Mouse (Mus musculus) limb, embryonic 15.5 days (tissue): ENCODE data around the gene Usp7. TPM values are rescaled to one million over a fixed set of nuclear protein-coding genes. Genes with fewer than 3 reads are reported as not detected.

ENCODE experiments used
- ATAC-seq: fragments of 200-750 bp; cut with Nextera tagmentation; 2 replicates; pipeline ENCODE4 v1.8.0; 2017; ENCODE audit warnings: low read depth, moderate TSS enrichment; ENCODE audit not compliant: insufficient number of reproducible peaks, low FRiP score, low TSS enrichment
- H3K27ac ChIP-seq: fragments of 300-500 bp; sonication (generic); 2 replicates; pipeline ENCODE4 v1.5.1; 2015; ENCODE audit warnings: moderate library complexity, mild to moderate bottlenecking, inconsistent platforms
- H3K27me3 ChIP-seq: fragments of 300-500 bp; sonication (generic); 2 replicates; pipeline ENCODE4 v1.6.1; 2015; ENCODE audit warnings: inconsistent platforms
- H3K36me3 ChIP-seq: fragments of 300-500 bp; sonication (generic); 2 replicates; pipeline ENCODE4 v1.6.1; 2015; ENCODE audit warnings: inconsistent platforms
- H3K4me1 ChIP-seq: fragments of 300-500 bp; sonication (generic); 2 replicates; pipeline ENCODE4 v1.6.1; 2015; ENCODE audit warnings: inconsistent platforms
- H3K4me2 ChIP-seq: fragments of 300-500 bp; sonication (generic); 2 replicates; pipeline ENCODE4 v1.6.1; 2015; ENCODE audit warnings: mild to moderate bottlenecking, inconsistent platforms
- H3K4me3 ChIP-seq: fragments of 300-500 bp; sonication (generic); 2 replicates; pipeline ENCODE4 v1.5.1; 2015; ENCODE audit warnings: mild to moderate bottlenecking, inconsistent platforms
- H3K9ac ChIP-seq: fragments of 300-500 bp; sonication (generic); 2 replicates; pipeline ENCODE4 v1.6.1; 2015; ENCODE audit warnings: inconsistent platforms
- H3K9me3 ChIP-seq: fragments of 300-500 bp; sonication (generic); 2 replicates; pipeline ENCODE4 v1.6.1; 2016; ENCODE audit warnings: inconsistent platforms
- WGBS: fragments of 180-500 bp; shearing (Covaris S2); methylation state at CpG from one replicate; pipeline ENCODE4 v1.1.7; 2015; 5-methylcytosine and 5-hydroxymethylcytosine counted together
- polyA plus RNA-seq: library from polyadenylated mRNA; unstranded; fragments of >200 nt; fragmentation: Nextera tagmentation; extraction: Ambion mirVana; gene quantifications from 2 replicates; pipeline ENCODE4 v1.2.1, GENCODE M21; 2015

Usp7 gene
- polyA plus RNA-seq, 1 experiment from 2014 or later: 28.9 TPM

DNA sequence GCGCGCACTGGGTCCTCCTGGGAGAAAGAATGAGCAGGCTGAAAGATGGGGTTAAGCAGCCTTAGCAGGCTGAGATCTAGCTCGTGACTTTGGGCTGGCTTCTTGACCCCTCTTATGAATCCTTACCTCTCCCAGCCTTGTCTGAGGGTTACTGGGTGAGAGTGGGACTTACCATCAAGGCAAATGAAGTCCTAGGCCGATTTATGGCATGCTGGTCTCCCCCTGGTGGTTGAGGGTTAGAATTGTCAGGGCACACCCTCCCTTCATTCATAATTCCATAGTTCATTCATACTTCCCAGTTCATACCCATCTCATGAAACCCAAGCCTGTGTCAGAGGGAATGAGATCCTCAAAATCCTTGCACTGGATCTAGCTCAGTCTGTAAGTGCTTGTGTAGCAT, 115.3 kb downstream of the Usp7 start:
- Histone ChIP-seq H3K27me3 (0 out of 2 replicates have a peak, but pooled peaks cover 3% of the 10 kb centered on the region), H3K36me3 (no peaks in the 10 kb centered on the region), H3K9me3 (no peaks in the 10 kb centered on the region), H3K4me1 (0 out of 2 replicates have a peak, but pooled peaks cover 6% of the 10 kb centered on the region), H3K9ac (no peak overlapping the region), H3K27ac (no peak overlapping the region), H3K4me2 (no peak overlapping the region), H3K4me3 (no peak overlapping the region)
- 54% methylated on average over 4 of the region's 4 CpGs for WGBS
- ATAC-seq: no peak

DNA sequence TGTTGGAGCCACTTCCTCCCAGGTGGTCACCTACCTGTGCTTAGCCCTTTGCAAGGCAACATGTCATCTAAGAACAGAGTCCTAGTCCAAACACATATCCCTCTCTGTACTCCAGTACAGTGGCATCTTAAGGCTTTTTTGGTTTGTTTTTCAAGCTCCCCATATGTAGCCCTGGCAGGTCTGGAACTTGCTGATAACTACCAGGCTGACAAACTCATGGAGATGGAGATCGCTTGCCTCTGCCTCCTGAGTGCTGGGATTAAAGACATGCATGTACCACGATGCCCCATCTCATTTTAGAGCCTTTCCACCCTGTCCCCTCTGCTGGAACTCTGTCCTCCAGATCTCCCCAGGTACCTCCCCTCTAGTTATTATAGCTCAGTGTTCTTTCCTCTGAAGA, 115.9 kb downstream of the Usp7 start:
- 0 out of 2 replicates have a peak, but pooled peaks cover 3% of the 10 kb centered on the region for H3K27me3 ChIP-seq
- no peak overlapping the region for H3K27ac ChIP-seq
- H3K9ac ChIP-seq: no peak overlapping the region
- no peak overlapping the region for H3K4me3 ChIP-seq
- H3K4me1 ChIP-seq: peaks cover 12% of the 10 kb centered on the region; the same call in 1 of the 2 replicates
- no peaks in the 10 kb centered on the region for H3K9me3 ChIP-seq
- ATAC-seq: no peak
- no peaks in the 10 kb centered on the region for H3K36me3 ChIP-seq
- no peak overlapping the region for H3K4me2 ChIP-seq
- 74% methylated on average over 2 of the region's 2 CpGs for WGBS

DNA sequence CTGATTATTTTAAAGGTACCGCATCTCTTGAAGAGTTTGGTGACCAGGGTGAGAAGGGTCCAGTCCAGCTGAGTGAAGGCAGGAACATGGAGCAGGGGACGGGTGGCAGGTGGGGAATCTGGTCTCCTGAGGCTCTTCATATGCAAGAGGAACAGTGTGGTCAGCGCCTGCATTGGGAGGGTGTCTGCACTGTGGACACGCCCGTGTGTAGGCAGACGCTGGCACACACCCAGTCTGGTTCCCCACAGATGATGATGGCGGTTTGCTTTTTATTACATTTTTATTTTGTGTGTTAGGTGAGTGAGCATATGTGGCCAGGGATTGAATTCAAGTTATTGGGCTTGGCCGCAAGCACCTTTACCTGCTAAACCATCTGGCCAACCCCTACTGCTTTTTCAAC, 116.5 kb downstream of the Usp7 start:
- Histone ChIP-seq H3K4me1 (peaks cover 19% of the 10 kb centered on the region), H3K4me2 (no peak overlapping the region), H3K27me3 (0 out of 2 replicates have a peak, but pooled peaks cover 3% of the 10 kb centered on the region), H3K9ac (no peak overlapping the region), H3K9me3 (no peaks in the 10 kb centered on the region), H3K36me3 (no peaks in the 10 kb centered on the region), H3K4me3 (no peak overlapping the region), H3K27ac (no peak overlapping the region)
- WGBS: 73% methylated on average over 8 of the region's 8 CpGs
- ATAC-seq: no peak

DNA sequence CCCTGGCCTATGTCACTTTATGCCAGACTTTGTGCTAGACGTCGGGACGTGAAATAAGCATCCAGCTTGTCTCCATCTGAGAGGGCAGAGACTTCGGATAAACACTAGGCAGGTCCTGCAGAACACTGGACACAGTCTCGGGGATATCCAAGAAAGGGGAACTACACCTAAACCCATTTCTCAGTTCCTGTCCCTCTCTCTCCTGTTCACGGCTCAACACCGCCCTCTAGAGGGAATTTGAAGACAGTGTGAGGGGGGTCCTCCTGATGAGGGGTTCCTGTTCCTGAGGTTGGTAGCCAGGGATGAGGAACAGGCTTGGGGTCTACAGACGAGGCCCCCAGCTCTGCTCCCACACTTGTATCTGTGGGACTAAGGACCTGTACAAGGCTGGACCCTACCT, 117.9 kb downstream of the Usp7 start:
- WGBS: 3% methylated on average over 8 of the region's 8 CpGs
- H3K9me3 ChIP-seq: no peaks in the 10 kb centered on the region
- 0 out of 2 replicates have a peak, but pooled peaks cover 3% of the 10 kb centered on the region for H3K27me3 ChIP-seq
- ATAC-seq: no peak
- no peak overlapping the region for H3K4me3 ChIP-seq
- H3K4me2 ChIP-seq: no peak overlapping the region
- H3K27ac ChIP-seq: no peak overlapping the region
- no peaks in the 10 kb centered on the region for H3K36me3 ChIP-seq
- H3K4me1 ChIP-seq: peaks cover 33% of the 10 kb centered on the region
- no peak overlapping the region for H3K9ac ChIP-seq

DNA sequence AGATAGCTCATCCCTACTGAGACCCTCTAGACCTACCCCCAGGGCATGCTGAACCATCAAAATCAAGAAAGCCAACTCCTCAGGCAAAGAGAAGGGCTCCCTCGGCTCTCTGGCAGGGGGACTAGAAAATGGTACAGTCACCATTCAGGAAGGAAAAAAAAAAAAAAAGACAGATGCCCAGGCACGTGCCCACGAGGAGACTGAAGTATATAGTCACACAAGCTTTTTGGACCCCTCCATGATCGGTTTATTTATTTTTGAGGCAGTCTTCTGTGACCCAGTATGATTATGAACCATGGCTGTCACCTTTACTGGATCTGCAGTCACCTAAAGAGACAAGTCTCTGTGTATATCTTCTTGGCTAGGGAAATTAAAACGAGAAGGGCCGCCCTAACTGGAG, 118.8 kb downstream of the Usp7 start:
- Histone ChIP-seq H3K36me3 (peaks cover 4% of the 10 kb centered on the region; the same call in 1 of the 2 replicates), H3K4me3 (no peak overlapping the region), H3K27me3 (0 out of 2 replicates have a peak, but pooled peaks cover 3% of the 10 kb centered on the region), H3K4me1 (peaks cover 40% of the 10 kb centered on the region), H3K9ac (no peak overlapping the region), H3K27ac (no peak overlapping the region), H3K4me2 (no peak overlapping the region), H3K9me3 (no peaks in the 10 kb centered on the region)
- WGBS: 66% methylated on average over 6 of the region's 6 CpGs
- no peak for ATAC-seq

DNA sequence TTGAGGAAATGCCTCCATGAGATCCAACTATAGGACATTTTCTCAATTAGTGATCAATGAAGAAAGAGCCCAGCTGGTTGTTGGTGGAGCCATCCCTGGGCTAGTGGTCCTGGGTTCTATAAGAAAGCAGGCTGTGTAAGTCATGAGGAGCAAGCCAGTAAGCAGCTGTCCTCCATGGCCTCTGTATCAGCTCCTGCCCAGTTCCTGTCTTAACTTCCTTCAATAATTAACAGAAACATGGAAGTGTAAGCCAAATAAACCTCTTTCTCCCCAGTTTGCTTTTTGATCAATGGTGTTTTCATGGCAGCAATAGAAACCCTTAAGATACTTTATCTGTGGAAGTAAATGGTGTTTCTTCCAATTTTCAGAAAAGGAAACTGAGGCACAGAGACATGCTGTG, 119.3 kb downstream of the Usp7 start:
- ATAC-seq: no peak
- Histone ChIP-seq H3K4me2 (0 out of 2 replicates have a peak overlapping the region, but pooled peaks have one; percentile 89), H3K9ac (no peak overlapping the region)

DNA sequence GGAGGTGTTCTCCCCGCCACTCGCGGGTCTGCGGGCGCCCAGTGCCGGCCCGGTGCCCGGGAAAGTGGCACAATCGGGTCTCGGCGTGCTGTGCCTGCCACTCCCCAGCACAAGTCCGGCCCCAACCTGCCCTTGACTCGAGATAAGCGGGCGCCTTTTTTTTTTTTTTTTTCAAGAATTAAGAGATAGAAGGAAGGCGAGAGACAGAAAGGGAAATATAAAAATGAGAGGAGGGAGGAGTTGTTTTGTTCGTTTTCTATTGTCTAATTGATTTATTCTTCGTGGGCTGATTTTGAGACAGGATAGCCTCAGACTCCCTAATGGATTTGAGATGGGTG, 119.8 kb downstream of the Usp7 start:
- WGBS: under 1% methylated on average over 18 of the region's 18 CpGs
- Histone ChIP-seq H3K36me3 (peaks cover 4% of the 10 kb centered on the region; the same call in 1 of the 2 replicates), H3K9ac (0 out of 2 replicates have a peak overlapping the region, but pooled peaks have one; percentile 26), H3K9me3 (no peaks in the 10 kb centered on the region), H3K27me3 (0 out of 2 replicates have a peak, but pooled peaks cover 3% of the 10 kb centered on the region), H3K4me1 (peaks cover 50% of the 10 kb centered on the region), H3K27ac (no peak overlapping the region), H3K4me3 (peak overlapping the region; percentile 72), H3K4me2 (peak overlapping the region; percentile 89)
- no peak for ATAC-seq

More for the DNA sequence above, 119.3 kb downstream of the Usp7 start:
- H3K4me1 ChIP-seq: peaks cover 45% of the 10 kb centered on the region
- H3K9me3 ChIP-seq: no peaks in the 10 kb centered on the region
- no peak overlapping the region for H3K4me3 ChIP-seq
- 0 out of 2 replicates have a peak, but pooled peaks cover 3% of the 10 kb centered on the region for H3K27me3 ChIP-seq
- H3K36me3 ChIP-seq: peaks cover 4% of the 10 kb centered on the region; the same call in 1 of the 2 replicates
- no peak overlapping the region for H3K27ac ChIP-seq

DNA sequence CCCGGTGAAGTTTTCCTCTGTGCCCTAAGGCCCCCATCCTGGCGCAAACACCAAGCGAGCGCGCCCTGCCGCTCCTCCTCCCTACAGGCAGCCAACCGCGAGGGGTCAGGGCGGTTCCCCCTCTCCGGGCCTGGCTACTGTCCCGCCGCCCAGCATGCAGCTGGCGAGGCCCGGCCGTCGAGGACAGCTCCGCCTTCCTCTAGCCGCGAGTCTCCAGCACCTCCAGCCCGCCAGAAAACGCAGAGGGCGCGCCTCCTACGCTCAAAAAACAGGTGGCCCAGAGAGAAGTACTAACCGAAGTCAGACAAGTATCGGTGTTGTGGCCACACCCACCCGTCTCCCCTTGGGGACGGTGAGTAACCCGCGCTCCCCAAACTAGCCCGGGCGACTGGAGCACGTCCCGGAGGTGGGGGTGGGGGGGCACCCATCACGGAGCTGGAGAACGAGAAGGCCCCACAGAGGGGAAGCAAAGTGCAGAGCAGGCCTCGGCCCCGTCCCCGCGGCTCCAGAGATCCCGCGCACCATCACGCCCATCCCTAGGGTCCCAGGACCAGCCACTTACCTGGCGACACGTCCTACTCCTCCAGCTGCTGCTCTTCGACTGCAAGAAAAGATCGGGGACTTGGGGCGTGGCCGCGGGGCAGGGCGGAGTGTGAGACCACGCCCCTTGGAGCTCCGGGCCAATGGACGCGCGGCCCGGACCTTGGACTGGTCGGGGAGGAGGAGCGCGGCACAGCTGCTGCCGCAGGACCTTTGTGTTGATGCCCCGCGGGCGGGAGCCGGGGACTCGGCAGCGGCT, 120.4 kb downstream of the Usp7 start, which contains the start of gene Carhsp1:
Gene Carhsp1, minus strand, starts transcription at position 605 of the 799 bp plus-strand sequence.
- WGBS: under 1% methylated on average over 67 of the region's 67 CpGs
- peak; percentile 90 for ATAC-seq
- 0 out of 2 replicates have a peak, but pooled peaks cover 3% of the 10 kb centered on the region for H3K27me3 ChIP-seq
- peak within 1 kb of the TSS; percentile 40; the same call in 1 of the 2 replicates for H3K9ac ChIP-seq
- peak within 1 kb of the TSS; percentile 86 for H3K27ac ChIP-seq
- H3K4me1 ChIP-seq: peaks cover 52% of the 10 kb centered on the region
- peaks cover 4% of the 10 kb centered on the region; the same call in 1 of the 2 replicates for H3K36me3 ChIP-seq
- H3K4me2 ChIP-seq: peak within 1 kb of the TSS; percentile 89
- H3K9me3 ChIP-seq: no peaks in the 10 kb centered on the region
- peak within 1 kb of the TSS; percentile 72 for H3K4me3 ChIP-seq

DNA sequence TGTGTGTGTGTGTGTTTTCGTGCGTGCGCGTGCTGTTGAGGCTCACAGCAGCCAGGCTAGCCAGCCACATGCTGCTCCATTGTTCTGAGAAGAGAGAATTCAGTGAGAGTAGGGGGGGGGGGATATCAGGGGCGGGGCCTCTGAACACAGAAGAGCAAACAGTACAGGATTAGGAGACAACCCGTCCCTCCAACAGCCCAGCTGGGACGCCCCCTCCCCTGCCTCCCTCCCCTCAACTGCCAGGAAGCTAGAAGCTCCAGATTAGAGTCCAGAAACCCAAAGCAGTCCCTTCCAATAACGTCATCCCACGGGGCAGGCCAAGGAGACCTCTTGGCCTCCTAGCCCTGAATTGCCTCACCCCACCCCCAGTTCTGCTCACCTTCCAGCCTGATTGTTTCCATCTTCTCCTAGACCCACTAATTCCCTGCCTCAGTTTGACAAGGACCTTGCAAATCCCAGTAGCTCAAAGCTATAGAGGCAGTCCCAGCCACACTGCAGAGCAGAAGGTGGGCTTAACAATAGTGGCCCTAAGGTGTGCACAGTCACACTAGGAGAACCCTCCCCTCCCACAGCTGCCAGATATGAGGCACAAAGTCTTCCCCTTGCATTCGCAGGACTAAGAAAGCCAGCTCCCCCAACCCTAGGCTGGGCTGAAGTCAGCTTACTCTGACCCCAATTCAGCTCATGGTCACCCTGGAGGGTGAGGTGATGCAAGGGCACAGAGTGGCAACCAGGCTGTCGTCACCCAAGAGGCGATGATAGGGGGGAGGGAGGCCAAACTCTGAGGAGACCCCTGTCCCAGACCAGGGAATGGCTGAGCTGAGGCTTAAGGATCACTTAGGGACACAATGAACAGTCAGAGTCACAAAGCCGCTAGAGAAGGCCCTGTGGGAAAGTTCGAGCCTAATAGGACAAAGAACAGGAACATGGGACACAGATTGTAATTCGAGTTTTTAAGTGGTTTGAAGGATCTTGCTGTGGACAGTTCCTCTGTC, 121.8 kb downstream of the Usp7 start:
- Histone ChIP-seq H3K27me3 (0 out of 2 replicates have a peak, but pooled peaks cover 3% of the 10 kb centered on the region), H3K4me2 (peak overlapping the region; percentile 89), H3K4me3 (peak overlapping the region; percentile 72), H3K9me3 (no peaks in the 10 kb centered on the region), H3K36me3 (peaks cover 7% of the 10 kb centered on the region; the same call in 1 of the 2 replicates), H3K27ac (no peak overlapping the region), H3K4me1 (peaks cover 62% of the 10 kb centered on the region), H3K9ac (no peak overlapping the region)
- WGBS: 9% methylated on average over 15 of the region's 15 CpGs
- no peak for ATAC-seq

DNA sequence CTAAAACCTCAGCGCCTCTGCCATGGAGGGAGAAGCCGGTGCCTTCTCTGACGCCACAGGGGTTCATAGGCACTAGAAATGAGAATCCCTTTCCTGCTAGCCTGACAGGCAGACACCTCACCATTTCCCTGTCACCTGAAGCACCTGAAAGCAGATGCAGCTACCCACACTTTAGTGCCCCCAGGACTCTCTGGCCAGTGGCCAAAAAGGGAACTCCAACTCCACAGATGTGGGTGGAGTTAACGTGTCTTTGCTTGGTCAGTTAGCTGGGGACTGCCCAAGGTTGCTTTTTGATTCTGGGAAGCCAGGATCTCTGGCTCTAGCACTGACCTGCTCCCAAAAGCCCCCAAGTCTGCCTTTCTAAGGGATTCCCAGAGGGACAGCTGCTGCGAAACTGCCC, 122.7 kb downstream of the Usp7 start:
- no peak for ATAC-seq
- H3K9ac ChIP-seq: no peak overlapping the region
- H3K36me3 ChIP-seq: peaks cover 7% of the 10 kb centered on the region; the same call in 1 of the 2 replicates
- 0 out of 2 replicates have a peak, but pooled peaks cover 3% of the 10 kb centered on the region for H3K27me3 ChIP-seq
- peak overlapping the region; percentile 72; the same call in 1 of the 2 replicates for H3K4me3 ChIP-seq
- H3K4me2 ChIP-seq: peak overlapping the region; percentile 89
- whole genome bisulfite sequencing: 54% methylated on average over 5 of the region's 5 CpGs
- no peaks in the 10 kb centered on the region for H3K9me3 ChIP-seq
- H3K4me1 ChIP-seq: peaks cover 62% of the 10 kb centered on the region
- peak overlapping the region; percentile 24; the same call in 1 of the 2 replicates for H3K27ac ChIP-seq

DNA sequence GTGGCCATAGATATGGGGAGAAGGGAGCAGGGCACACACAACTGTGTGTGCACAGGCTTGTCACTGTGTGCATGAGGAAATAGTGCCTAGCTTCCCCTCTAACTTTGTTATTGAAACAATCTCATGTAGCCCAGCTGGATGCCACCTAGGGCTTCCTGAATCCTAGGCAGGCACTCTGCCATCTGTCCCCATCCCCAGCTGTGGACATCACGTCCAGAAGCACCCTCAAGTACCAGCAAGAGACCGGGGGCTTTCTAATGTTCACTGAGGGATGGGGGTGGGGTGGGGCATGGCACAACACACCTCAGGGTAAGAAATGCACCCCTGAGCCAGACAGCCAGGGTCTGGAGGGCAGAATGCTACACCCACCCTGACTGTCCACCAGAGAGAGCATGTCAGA, 123.7 kb downstream of the Usp7 start:
- peaks cover 62% of the 10 kb centered on the region for H3K4me1 ChIP-seq

More for the DNA sequence above, 123.7 kb downstream of the Usp7 start:
- 0 out of 2 replicates have a peak, but pooled peaks cover 3% of the 10 kb centered on the region for H3K27me3 ChIP-seq
- H3K4me2 ChIP-seq: no peak overlapping the region
- H3K9me3 ChIP-seq: no peaks in the 10 kb centered on the region
- H3K4me3 ChIP-seq: no peak overlapping the region
- no peak overlapping the region for H3K9ac ChIP-seq
- WGBS: 81% methylated on average over 2 of the region's 2 CpGs
- H3K27ac ChIP-seq: no peak overlapping the region
- peaks cover 11% of the 10 kb centered on the region; the same call in 1 of the 2 replicates for H3K36me3 ChIP-seq
- ATAC-seq: no peak
